Mouse (Mus musculus) stomach, embryonic 15.5 days (tissue): ENCODE measurements around the gene Nipa1. TPM values are rescaled to one million over a fixed set of nuclear protein-coding genes. Genes with fewer than 3 reads are reported as not detected.
"Not testable (repeated sequence)": the region's sequence is repeated elsewhere in the genome, so short reads cannot be mapped to it uniquely, and the experiment has no call there.

Experiments
- ATAC-seq: fragments of 200-750 bp; cut with Nextera tagmentation; 2 replicates; pipeline ENCODE4 v1.8.0; 2017; ENCODE audit warnings: low read depth, moderate number of reproducible peaks, moderate TSS enrichment; ENCODE audit not compliant: insufficient read depth, low FRiP score
- H3K27ac ChIP-seq: fragments of 300-500 bp; sonication (generic); 2 replicates; pipeline ENCODE4 v1.5.1; 2015; ENCODE audit warnings: mild to moderate bottlenecking, inconsistent platforms
- H3K27me3 ChIP-seq: fragments of 300-500 bp; sonication (generic); replicated peaks from 2 replicates; pipeline ENCODE4 v1.6.1; 2015; ENCODE audit warnings: inconsistent platforms
- H3K36me3 ChIP-seq: fragments of 300-500 bp; sonication (generic); 2 replicates; pipeline ENCODE4 v1.6.1; 2015; ENCODE audit warnings: inconsistent platforms
- H3K4me1 ChIP-seq: fragments of 300-500 bp; sonication (generic); 2 replicates; pipeline ENCODE4 v1.6.1; 2015; ENCODE audit warnings: inconsistent platforms
- H3K4me2 ChIP-seq: fragments of 300-500 bp; sonication (generic); 2 replicates; pipeline ENCODE4 v1.6.1; 2015; ENCODE audit warnings: mild to moderate bottlenecking, inconsistent platforms
- H3K4me3 ChIP-seq: fragments of 300-500 bp; sonication (generic); replicated peaks from 2 replicates; pipeline ENCODE4 v1.5.1; 2015; ENCODE audit warnings: inconsistent platforms
- H3K9ac ChIP-seq: fragments of 300-500 bp; sonication (generic); 2 replicates; pipeline ENCODE4 v1.6.1; 2015; ENCODE audit warnings: inconsistent platforms
- H3K9me3 ChIP-seq: fragments of 300-500 bp; sonication (generic); 2 replicates; pipeline ENCODE4 v1.6.1; 2016; ENCODE audit warnings: inconsistent platforms
- WGBS: fragments of 180-500 bp; shearing (Covaris S2); methylation state at CpG from one replicate; pipeline ENCODE4 v1.1.7; 2015; 5-methylcytosine and 5-hydroxymethylcytosine counted together
- polyA plus RNA-seq: library from polyadenylated mRNA; unstranded; fragments of >200 nt; fragmentation: Nextera tagmentation; extraction: Ambion mirVana; gene quantifications from 2 replicates; pipeline ENCODE4 v1.2.1, GENCODE M21; 2015

Nipa1 gene
- polyA plus RNA-seq, 1 experiment from 2014 or later = 8.8 TPM

GRCm38 (mm10) chr7:56023586-56023985, 3.8 kb upstream of the Nipa1 start:
- Histone ChIP-seq H3K4me3 (no peak overlapping the region), H3K4me1 (peaks cover 4% of the 10 kb centered on the region; the same call in 1 of the 2 replicates), H3K9ac (no peak overlapping the region), H3K4me2 (no peak overlapping the region), H3K9me3 (no peaks in the 10 kb centered on the region), H3K27me3 (no peaks in the 10 kb centered on the region), H3K27ac (no peak overlapping the region), H3K36me3 (no peaks in the 10 kb centered on the region)
- ATAC-seq = no peak
- 88% methylated on average over 3 of the region's 3 CpGs for WGBS

GRCm38 (mm10) chr7:56018972-56019929, 503 bp downstream of the Nipa1 start:
- peak overlapping the region; percentile 77 for H3K4me3 ChIP-seq

GRCm38 (mm10) chr7:56018446-56018971, 1.2 kb downstream of the Nipa1 start:
- Histone ChIP-seq H3K27me3 (no peaks in the 10 kb centered on the region), H3K4me2 (peak overlapping the region; percentile 76), H3K9me3 (no peaks in the 10 kb centered on the region), H3K9ac (peak overlapping the region; percentile 63; the same call in 1 of the 2 replicates), H3K4me1 (peaks cover 4% of the 10 kb centered on the region; the same call in 1 of the 2 replicates), H3K36me3 (no peaks in the 10 kb centered on the region), H3K27ac (0 out of 2 replicates have a peak overlapping the region, but pooled peaks have one; percentile 65), H3K4me3 (peak overlapping the region; percentile 77)
- ATAC-seq = no peak
- 38% methylated on average over 7 of the region's 7 CpGs for WGBS

More at GRCm38 (mm10) chr7:56018972-56019929, 503 bp downstream of the Nipa1 start:
- Histone ChIP-seq H3K36me3 (no peaks in the 10 kb centered on the region), H3K27ac (peak overlapping the region; percentile 65), H3K9me3 (no peaks in the 10 kb centered on the region), H3K4me1 (peaks cover 4% of the 10 kb centered on the region; the same call in 1 of the 2 replicates), H3K27me3 (no peaks in the 10 kb centered on the region), H3K9ac (peak overlapping the region; percentile 63), H3K4me2 (peak overlapping the region; percentile 76)
- ATAC-seq = peak; percentile 85
- WGBS = under 1% methylated on average over 45 of the region's 71 CpGs

GRCm38 (mm10) chr7:56017761-56018160, 2.0 kb downstream of the Nipa1 start:
- Histone ChIP-seq H3K9me3 (no peaks in the 10 kb centered on the region), H3K36me3 (no peaks in the 10 kb centered on the region), H3K27ac (no peak overlapping the region), H3K4me2 (no peak overlapping the region), H3K4me3 (no peak overlapping the region), H3K4me1 (peaks cover 4% of the 10 kb centered on the region; the same call in 1 of the 2 replicates), H3K27me3 (no peaks in the 10 kb centered on the region), H3K9ac (no peak overlapping the region)
- no peak for ATAC-seq
- WGBS = 59% methylated on average over 3 of the region's 3 CpGs

- ATAC-seq = no peak
- H3K9ac ChIP-seq = no peak overlapping the region
- WGBS = 91% methylated on average over 7 of the region's 7 CpGs
- H3K36me3 ChIP-seq = no peaks in the 10 kb centered on the region
- no peak overlapping the region for H3K27ac ChIP-seq
- H3K27me3 ChIP-seq = no peaks in the 10 kb centered on the region
- H3K4me2 ChIP-seq = no peak overlapping the region
- H3K4me1 ChIP-seq = peaks cover 4% of the 10 kb centered on the region; the same call in 1 of the 2 replicates
- H3K9me3 ChIP-seq = no peaks in the 10 kb centered on the region
- no peak overlapping the region for H3K4me3 ChIP-seq
Observed at GRCm38 (mm10) chr7:56015837-56016236, 3.9 kb downstream of the Nipa1 start.

GRCm38 (mm10) chr7:56015172-56015571, 4.6 kb downstream of the Nipa1 start:
- Histone ChIP-seq H3K27me3 (no peaks in the 10 kb centered on the region), H3K4me1 (peaks cover 4% of the 10 kb centered on the region; the same call in 1 of the 2 replicates), H3K27ac (no peak overlapping the region), H3K9me3 (no peaks in the 10 kb centered on the region), H3K36me3 (no peaks in the 10 kb centered on the region), H3K4me2 (no peak overlapping the region), H3K9ac (no peak overlapping the region), H3K4me3 (no peak overlapping the region)
- peak; percentile 85 for ATAC-seq
- WGBS = 72% methylated on average over 6 of the region's 6 CpGs

- ATAC-seq = not testable (repeated sequence)
Observed at GRCm38 (mm10) chr7:56014002-56014702, 5.6 kb downstream of the Nipa1 start.

GRCm38 (mm10) chr7:56013261-56014001, 6.3 kb downstream of the Nipa1 start:
- WGBS = 95% methylated on average over 14 of the region's 14 CpGs
- Histone ChIP-seq H3K4me1 (no peaks in the 10 kb centered on the region), H3K27ac (no peak overlapping the region), H3K4me3 (no peak overlapping the region), H3K9me3 (no peaks in the 10 kb centered on the region), H3K4me2 (no peak overlapping the region), H3K27me3 (no peaks in the 10 kb centered on the region), H3K9ac (no peak overlapping the region), H3K36me3 (no peaks in the 10 kb centered on the region)
- ATAC-seq = no peak

More at GRCm38 (mm10) chr7:56014002-56014702, 5.6 kb downstream of the Nipa1 start:
- not testable (repeated sequence) for H3K36me3 ChIP-seq, H3K4me2 ChIP-seq, H3K4me3 ChIP-seq, H3K27ac ChIP-seq, H3K9me3 ChIP-seq, H3K4me1 ChIP-seq, H3K9ac ChIP-seq, H3K27me3 ChIP-seq
- WGBS = 81% methylated on average over 7 of the region's 18 CpGs

GRCm38 (mm10) chr7:56011018-56011333, 8.8 kb downstream of the Nipa1 start:
- no peak overlapping the region for H3K9ac ChIP-seq
- no peak overlapping the region for H3K4me2 ChIP-seq
- H3K4me3 ChIP-seq = no peak overlapping the region
- no peaks in the 10 kb centered on the region for H3K36me3 ChIP-seq
- H3K27me3 ChIP-seq = no peaks in the 10 kb centered on the region
- H3K9me3 ChIP-seq = no peaks in the 10 kb centered on the region
- no peak for ATAC-seq
- H3K4me1 ChIP-seq = no peaks in the 10 kb centered on the region
- H3K27ac ChIP-seq = no peak overlapping the region

- no peaks in the 10 kb centered on the region for H3K9me3 ChIP-seq
- no peak overlapping the region for H3K4me3 ChIP-seq
- 81% methylated on average over 4 of the region's 4 CpGs for WGBS
- no peak overlapping the region for H3K9ac ChIP-seq
- no peaks in the 10 kb centered on the region for H3K27me3 ChIP-seq
- no peaks in the 10 kb centered on the region for H3K36me3 ChIP-seq
- ATAC-seq = no peak
- no peak overlapping the region for H3K27ac ChIP-seq
- H3K4me1 ChIP-seq = no peaks in the 10 kb centered on the region
- no peak overlapping the region for H3K4me2 ChIP-seq
Observed at GRCm38 (mm10) chr7:56010318-56011017, 9.3 kb downstream of the Nipa1 start.

GRCm38 (mm10) chr7:55998997-55999396, 20.8 kb downstream of the Nipa1 start:
- no peak for ATAC-seq
- H3K9me3 ChIP-seq = no peaks in the 10 kb centered on the region
- no peak overlapping the region for H3K4me3 ChIP-seq
- H3K9ac ChIP-seq = no peak overlapping the region
- H3K36me3 ChIP-seq = no peaks in the 10 kb centered on the region
- H3K4me2 ChIP-seq = no peak overlapping the region
- WGBS = 35% methylated on average over 4 of the region's 4 CpGs
- H3K27ac ChIP-seq = no peak overlapping the region
- H3K27me3 ChIP-seq = no peaks in the 10 kb centered on the region
- no peaks in the 10 kb centered on the region for H3K4me1 ChIP-seq
